ENCODE assay signal across 8 mouse cellular contexts in genomic region chr7:70280643-70281380, GRCm38 (mm10).
DNase-seq lines count a peak whose midpoint lies in the region; ATAC-seq and TF ChIP-seq lines count a peak whose summit lies in the region.

No protein-coding gene starts in this region.

- ATAC-seq in hindbrain, embryonic 13.5 days (ENCODE audit: low FRiP score) = peak; percentile 39; the same call in 1 of the 2 replicates
- no peak for ATAC-seq in liver, embryonic 14.5 days (ENCODE audit: insufficient read depth)
- ATAC-seq in granulocyte monocyte progenitor cell, adult 5-6 weeks (replicated peaks; ENCODE audit: poor library complexity, severe bottlenecking) = no peak

- peak overlapping the region; percentile 50 for H3K4me2 ChIP-seq in hindbrain, embryonic 13.5 days
- 0 out of 2 replicates have a peak overlapping the region, but pooled peaks have one; percentile 22 for H3K4me2 ChIP-seq in liver, embryonic 14.5 days (ENCODE audit: low read depth)

- no peaks in the 10 kb centered on the region; a peak in 1 of 4 replicates for H3K4me1 ChIP-seq in ES-E14 (ENCODE audit: control insufficient read depth in 2 of 2, insufficient read depth in 2 of 2, low read length in 2 of 2, poor library complexity in 1 of 2)
- H3K4me1 ChIP-seq in hindbrain, embryonic 13.5 days (replicated peaks) = peaks cover 25% of the 10 kb centered on the region
- H3K4me1 ChIP-seq in liver, embryonic 14.5 days (replicated peaks; ENCODE audit: control insufficient read depth in 2 of 2, insufficient read depth in 2 of 2, low read length in 1 of 2) = no peaks in the 10 kb centered on the region

- H3K27ac ChIP-seq in ES-E14 (ENCODE audit: insufficient read depth, low read depth, low read length, poor library complexity, severe bottlenecking) = no peak overlapping the region
- no peak overlapping the region for H3K27ac ChIP-seq in hindbrain, embryonic 13.5 days
- no peak overlapping the region for H3K27ac ChIP-seq in liver, embryonic 14.5 days

- in situ Hi-C loops in ES-E14 (cut with MboI; ENCODE audit: low sequenced_read_pairs in 2 of 2, unreplicated experiment in 2 of 2) = loop anchor here (5.0 to 25.0 kb wide), 3 partner anchors 51 to 794 kb away; no protein-coding TSS in a partner anchor

- no peak for TF ChIP-seq CTCF in liver, embryonic 14.5 days (IDR thresholded peaks at IDR 0.05; ENCODE audit: low read depth)

- H3K4me3 ChIP-seq in ES-E14 (ENCODE audit: insufficient read depth in 1 of 2, low read depth in 1 of 2, low read length in 2 of 2, poor library complexity in 1 of 2, severe bottlenecking in 1 of 2) = peak overlapping the region; percentile 25 to 34; a peak in 2 of 4 replicates
- peak overlapping the region; percentile 26 for H3K4me3 ChIP-seq in hindbrain, embryonic 13.5 days
- peak overlapping the region in 1 of 2 experiments; percentile 23; a peak in 1 of 4 replicates for H3K4me3 ChIP-seq in liver, embryonic 14.5 days (ENCODE audit: insufficient read depth in 1 of 2, low read depth in 2 of 2, low read length in 2 of 2)

- H3K27me3 ChIP-seq in hindbrain, embryonic 13.5 days = peaks cover 95% of the 10 kb centered on the region
- H3K27me3 ChIP-seq in liver, embryonic 14.5 days (ENCODE audit: control insufficient read depth, insufficient read depth, low read length) = peaks cover 46% of the 10 kb centered on the region

- H3K9me3 ChIP-seq in ES-E14 (ENCODE audit: control insufficient read depth, insufficient read depth, low read depth, low read length) = no peaks in the 10 kb centered on the region
- H3K9me3 ChIP-seq in hindbrain, embryonic 13.5 days = no peaks in the 10 kb centered on the region
- no peaks in the 10 kb centered on the region for H3K9me3 ChIP-seq in liver, embryonic 14.5 days (ENCODE audit: control insufficient read depth, low read length)

- no peaks in the 10 kb centered on the region for H3K36me3 ChIP-seq in ES-E14 (ENCODE audit: control insufficient read depth, insufficient read depth, low read length, poor library complexity, severe bottlenecking)
- H3K36me3 ChIP-seq in hindbrain, embryonic 13.5 days = no peaks in the 10 kb centered on the region
- H3K36me3 ChIP-seq in liver, embryonic 14.5 days (replicated peaks; ENCODE audit: control insufficient read depth, insufficient read depth, low read depth) = no peaks in the 10 kb centered on the region

- no peak overlapping the region for H3K9ac ChIP-seq in ES-E14 (ENCODE audit: insufficient read depth, low read depth, low read length, poor library complexity, severe bottlenecking)
- 0 out of 2 replicates have a peak overlapping the region, but pooled peaks have one; percentile 29 for H3K9ac ChIP-seq in hindbrain, embryonic 13.5 days
- H3K9ac ChIP-seq in liver, embryonic 14.5 days (replicated peaks) = no peak overlapping the region

- no peak for TF ChIP-seq EP300 in liver, embryonic 14.5 days (IDR thresholded peaks at IDR 0.05; ENCODE audit: low read depth)

- DNase-seq in ES-E14 (ENCODE audit: low read depth, low spot score) = no peak
- peak; percentile 56 for DNase-seq in embryo, embryonic 10.5 days (ENCODE audit: low spot score)
- DNase-seq in liver, embryonic 14.5 days (ENCODE audit: low read depth in 3 of 3, low spot score in 3 of 3) = no peak
- peak; percentile 45 for DNase-seq in testis, postnatal 10 days (ENCODE audit: low spot score)
- no peak for DNase-seq in cerebellum, postnatal 4 days (ENCODE audit: low spot score in 2 of 2)
- DNase-seq in layer of hippocampus, adult 8-10 months (ENCODE audit: low spot score in 2 of 2) = no peak

- 2% methylated on average over 42 of the region's 42 CpGs for WGBS in hindbrain, embryonic 13.5 days
- 3% methylated on average over 42 of the region's 42 CpGs for WGBS in liver, embryonic 14.5 days (ENCODE audit: insufficient replicate concordance)

TF ChIP-seq in ES-E14, 5 proteins besides CTCF, POLR2A, EP300 and RAD21:
- TF ChIP-seq CHD2 (IDR thresholded peaks at IDR 0.05; ENCODE audit: low read depth, low read length) = no peak
- TF ChIP-seq ZC3H11A (IDR thresholded peaks at IDR 0.05; ENCODE audit: borderline replicate concordance, low read depth, low read length) = no peak
- TF ChIP-seq ZNF384 (IDR thresholded peaks at IDR 0.05; ENCODE audit: low read depth, low read length) = no peak
- no peak for TF ChIP-seq HCFC1 (IDR thresholded peaks at IDR 0.05; ENCODE audit: borderline replicate concordance, insufficient read depth, low read length)
- TF ChIP-seq MAFK (IDR thresholded peaks at IDR 0.05; ENCODE audit: insufficient read depth, low read depth, low read length) = no peak

Comparison
In these comparisons a context has a peak if more than half of its experiments do, and no peak if none do; other contexts are left out.
1. DNase-seq: peak in embryo, embryonic 10.5 days (single experiment) and testis, postnatal 10 days (single experiment); none in ES-E14 (single experiment), liver, embryonic 14.5 days (0 of 3), cerebellum, postnatal 4 days (0 of 2) and layer of hippocampus, adult 8-10 months (0 of 2).